Mouse (Mus musculus) cerebellum, adult 2 months (tissue): Measurements from ENCODE around the gene Prss21.

Source experiments
- CTCF ChIP-seq: fragments of 200-500 bp; IDR thresholded peaks from 2 replicates; pipeline ENCODE4 v1.5.1; 2011; ENCODE audit warnings: low read depth, mild to moderate bottlenecking, control low read depth, low read length, moderate library complexity, borderline replicate concordance; ENCODE audit not compliant: insufficient read depth
- POLR2A ChIP-seq: fragments of 200-500 bp; IDR thresholded peaks from 2 replicates; pipeline ENCODE4 v1.6.1; 2011; ENCODE audit warnings: low read length, control low read depth, borderline replicate concordance; ENCODE audit not compliant: insufficient read depth

- TF ChIP-seq CTCF (no peak), POLR2A (no peak)
These were observed 49.3 kb upstream of the Prss21 start for GRCm38 (mm10) chr17:23818579-23818978.
